Mouse (Mus musculus) right cerebral cortex, postnatal 14 days (tissue): ENCODE data around the gene Sell.
"Not testable (repeated sequence)": the region's sequence is repeated elsewhere in the genome, so short reads cannot be mapped to it uniquely, and the experiment has no call there.

Experiments
- DNase-seq: peaks from one replicate; pipeline ENCODE4 v3.0.0; 2022

Sell gene

DNA sequence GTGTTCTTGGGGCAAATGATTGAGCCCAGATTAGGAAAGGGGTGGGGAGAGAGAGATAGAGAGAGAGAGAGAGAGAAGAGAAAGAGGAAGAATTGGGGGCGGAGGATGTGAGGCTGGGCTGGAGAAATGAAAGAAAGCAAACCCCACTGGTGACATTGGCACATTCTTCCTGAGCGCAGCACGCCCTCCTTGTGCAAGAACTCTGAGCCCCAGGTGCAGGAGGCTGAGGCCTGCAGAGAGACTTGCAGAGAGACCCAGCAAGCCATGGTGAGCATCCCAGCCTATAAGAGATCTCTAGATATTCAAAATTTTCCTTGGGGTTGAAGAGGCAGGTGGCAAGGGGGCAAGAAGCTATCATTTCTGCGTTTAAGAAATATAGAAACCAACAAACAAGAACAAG is at the start of gene Sell:
TSS of gene Sell (plus strand) at position 58 of the 400 bp plus-strand sequence.
- no peak for DNase-seq

DNA sequence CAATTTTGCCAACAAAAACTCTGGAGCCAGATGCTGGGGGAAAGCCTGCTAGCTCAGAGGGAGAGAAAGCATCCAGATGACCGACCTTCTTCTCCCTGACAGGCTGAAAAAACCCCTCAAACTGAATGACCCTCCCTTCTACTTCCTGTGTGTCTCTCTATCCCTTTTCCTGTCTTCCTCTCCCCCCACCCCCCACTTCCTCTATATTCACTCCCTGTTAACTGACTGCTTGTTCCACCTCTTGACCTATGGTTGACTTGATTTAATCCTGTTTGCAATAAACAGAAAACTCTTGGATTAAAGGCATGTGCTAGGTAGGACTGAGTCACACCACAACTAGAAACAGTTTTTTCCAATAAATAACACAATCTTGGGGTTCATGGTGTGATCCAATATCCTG is 47.2 kb upstream of the Sell start:
- no peak for DNase-seq

DNA sequence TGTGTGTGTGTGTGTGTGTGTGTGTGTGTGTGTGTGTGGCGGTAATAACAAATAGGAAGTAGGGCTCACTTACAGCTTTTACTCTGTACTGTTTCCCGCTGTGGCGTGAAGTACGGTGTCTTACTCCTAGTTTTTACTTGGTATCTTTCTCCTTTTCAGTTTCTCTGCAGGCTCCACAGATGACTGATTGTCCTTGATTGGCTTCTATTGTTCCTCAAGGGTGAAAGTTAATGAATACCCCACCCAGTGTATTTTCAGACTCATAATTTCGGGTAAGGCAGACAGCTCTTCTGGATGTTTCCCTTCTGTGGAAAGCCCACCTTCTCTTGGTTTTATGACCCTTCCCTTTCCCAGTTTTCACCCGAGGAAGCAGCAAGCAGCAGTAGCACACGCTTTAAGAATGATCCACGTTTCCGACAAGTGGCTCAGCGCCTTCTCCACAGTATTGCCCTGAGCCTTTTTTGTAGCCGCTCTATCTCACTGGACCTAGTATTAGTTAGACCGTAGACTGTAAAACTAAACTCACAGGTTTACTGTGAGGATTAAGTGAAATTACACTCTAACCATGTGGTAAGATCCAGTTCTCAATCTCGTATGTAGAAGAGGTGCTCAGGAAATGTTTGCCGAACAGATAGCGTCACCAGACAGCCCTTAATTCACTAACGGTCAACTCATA is 43.4 kb upstream of the Sell start:
- no peak for DNase-seq

DNA sequence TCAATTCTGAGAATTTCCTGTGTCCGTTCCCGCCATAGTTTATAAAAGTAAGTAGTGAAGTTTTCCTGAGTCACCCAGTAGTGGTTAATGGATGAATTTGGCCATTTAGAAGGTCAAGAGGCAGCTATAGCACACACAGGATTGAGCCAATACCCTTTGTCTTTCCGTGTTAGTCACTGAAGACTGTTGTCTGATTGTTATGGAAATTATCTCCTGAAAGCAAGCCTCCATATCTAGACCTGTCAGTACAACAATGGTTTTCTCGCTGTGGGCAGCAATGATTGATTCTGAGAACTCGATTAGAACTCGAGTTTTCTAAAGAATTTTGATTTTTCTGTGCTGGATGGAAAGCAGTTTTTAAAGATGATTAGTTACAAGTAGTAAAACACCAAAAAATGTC is 42.0 kb upstream of the Sell start:
- DNase-seq, result no peak

DNA sequence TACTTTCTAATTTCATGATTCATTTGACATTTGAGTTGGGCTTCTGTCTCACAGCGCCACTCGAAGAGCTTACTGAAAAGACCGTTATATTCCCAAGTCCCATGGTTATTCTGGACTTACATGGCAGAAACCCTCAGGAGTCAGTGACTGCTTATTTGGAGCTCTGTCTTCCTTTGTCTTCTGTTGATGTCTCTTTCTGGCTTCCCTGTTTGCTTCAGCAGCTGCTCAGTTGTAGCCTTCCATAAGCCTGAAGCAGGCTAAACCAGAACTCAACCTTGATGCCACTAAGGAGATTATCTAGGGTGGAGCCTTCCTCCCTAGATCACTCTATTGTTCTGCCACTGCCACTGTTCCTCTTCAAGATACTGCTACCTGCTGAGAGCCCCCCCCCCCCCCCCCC is 41.0 kb upstream of the Sell start:
- DNase-seq, result not testable (repeated sequence)

DNA sequence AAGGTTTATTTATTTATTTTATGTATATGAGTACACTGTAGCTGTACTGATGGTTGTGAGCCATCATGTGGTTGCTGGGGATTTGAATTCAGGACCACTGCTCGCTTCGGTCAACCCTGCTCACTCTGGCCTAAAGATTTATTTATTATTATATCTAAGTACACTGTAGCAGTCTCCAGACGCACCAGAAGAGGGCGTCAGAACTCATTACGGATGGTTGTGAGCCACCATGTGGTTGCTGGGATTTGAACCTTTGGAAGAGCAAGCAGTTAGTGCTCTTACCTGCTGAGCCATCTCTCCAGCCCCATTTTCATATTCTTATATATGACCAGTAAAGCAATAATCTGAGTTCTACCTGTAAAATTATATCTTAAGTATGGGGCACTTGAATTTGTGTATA is 39.7 kb upstream of the Sell start:
- DNase-seq, result not testable (repeated sequence)

DNA sequence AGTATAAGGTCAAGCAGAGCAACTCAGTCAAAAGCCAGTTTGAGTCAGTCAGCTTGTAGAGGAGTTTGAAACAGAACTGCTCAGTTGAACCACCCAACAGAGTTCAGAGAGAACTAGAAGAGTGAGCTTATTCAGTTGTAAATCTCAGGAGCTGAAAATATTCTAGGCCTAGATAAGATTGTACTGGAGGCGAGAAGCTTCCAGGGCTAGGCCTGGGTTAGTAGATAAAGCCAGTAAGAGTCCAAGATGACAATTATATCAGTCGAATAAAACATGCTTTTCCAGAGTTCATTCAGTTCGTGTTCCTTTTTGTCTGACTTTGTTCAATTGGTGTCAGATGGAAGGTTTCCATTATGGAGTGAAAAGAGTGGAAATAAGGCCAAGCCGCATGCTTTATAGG is 36.1 kb upstream of the Sell start:
- no peak for DNase-seq

DNA sequence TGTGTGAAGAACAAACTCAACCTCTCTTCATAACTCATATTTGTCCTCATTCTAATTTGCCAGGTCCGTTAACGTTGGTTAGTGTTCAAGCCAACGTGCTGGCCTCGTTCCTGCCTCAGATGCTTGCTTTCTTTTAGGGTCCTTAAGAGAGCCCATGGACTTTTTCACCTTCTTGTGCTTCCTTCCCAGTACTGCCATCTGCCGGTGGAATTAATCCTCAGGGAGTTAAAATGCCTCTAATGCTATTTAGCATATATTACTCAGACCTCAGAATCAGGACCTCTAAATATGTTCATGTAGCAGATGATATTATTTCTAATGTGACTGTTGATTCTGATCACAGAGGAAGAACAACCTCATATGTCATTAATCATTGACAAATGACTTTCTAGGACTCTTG is 34.4 kb upstream of the Sell start:
- peak; percentile 16 for DNase-seq

DNA sequence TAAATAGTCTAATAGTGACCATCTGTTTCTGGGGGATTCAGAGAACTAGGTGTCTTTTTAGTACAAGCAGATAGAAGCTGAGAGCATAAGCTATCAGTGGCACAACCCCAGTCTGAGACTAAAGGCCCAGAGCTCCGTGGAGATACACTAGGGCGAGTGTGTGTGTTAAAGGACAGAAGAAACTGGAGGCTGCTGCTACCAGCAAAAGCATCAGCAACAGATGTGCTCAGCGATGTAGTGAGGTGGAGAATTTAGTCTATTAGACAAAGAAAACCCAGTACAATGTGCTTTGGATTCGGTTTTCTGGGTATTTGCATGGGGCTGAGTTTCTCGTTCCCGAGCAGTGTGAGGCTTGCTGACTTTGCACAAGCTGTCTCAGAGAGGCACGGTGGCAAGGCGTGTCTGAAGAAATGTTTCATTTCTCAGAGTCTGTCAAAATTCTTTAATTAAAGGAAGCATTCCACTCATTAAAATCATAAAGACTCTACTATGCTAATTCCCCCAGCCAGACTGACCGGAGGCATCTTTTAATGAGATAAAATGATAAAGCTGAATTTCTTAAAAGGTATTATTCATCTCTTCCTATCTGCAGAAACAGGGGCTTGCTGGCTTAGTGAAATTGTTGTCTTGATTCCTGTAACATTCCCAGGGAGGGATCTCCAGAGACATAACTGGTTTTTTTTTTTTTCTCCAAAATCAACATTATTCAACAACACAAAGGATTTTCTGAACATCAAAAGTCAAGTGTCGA is 21.2 kb upstream of the Sell start:
- DNase-seq, result no peak

DNA sequence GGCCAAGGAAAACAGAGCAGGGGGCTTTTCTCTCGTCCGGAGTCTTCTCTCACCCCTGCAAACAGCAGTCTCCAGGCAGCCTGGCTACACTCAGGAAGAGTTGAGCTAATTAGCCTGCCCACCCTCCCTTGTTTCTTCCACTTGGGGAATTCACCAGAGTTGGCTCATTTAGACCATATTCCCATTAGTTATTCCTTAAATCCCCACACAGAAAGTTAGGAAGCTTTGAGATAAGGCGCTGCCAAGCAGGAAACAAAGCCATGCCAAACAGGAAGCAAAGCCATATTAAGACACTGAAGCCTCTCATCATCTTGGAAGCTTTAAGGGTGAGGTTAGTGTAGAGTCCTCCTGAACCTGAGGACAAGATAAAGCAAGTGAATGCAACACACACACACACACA is 18.2 kb upstream of the Sell start:
- DNase-seq, result no peak

DNA sequence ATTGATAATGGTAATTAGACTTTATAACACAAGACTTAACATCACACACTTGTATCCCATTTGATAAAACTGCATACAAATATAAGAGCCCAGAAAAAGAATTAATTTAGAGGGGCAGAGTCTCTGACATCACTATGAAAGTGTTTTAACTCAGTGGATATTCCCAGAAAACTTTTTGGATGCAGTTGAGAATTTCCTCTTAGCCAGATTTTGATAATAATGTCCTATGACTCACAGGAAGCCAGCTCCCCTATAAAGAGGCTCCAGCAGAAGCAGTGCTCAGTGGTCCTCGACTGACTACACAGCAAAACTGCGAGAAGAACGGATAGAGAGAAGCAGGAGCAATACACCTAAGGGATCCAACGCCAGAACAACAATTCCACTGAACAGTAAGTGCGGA is 13.8 kb upstream of the Sell start, which contains the start of gene Sele:
TSS of gene Sele (plus strand) at position 301 of the 400 bp plus-strand sequence.
- no peak for DNase-seq

DNA sequence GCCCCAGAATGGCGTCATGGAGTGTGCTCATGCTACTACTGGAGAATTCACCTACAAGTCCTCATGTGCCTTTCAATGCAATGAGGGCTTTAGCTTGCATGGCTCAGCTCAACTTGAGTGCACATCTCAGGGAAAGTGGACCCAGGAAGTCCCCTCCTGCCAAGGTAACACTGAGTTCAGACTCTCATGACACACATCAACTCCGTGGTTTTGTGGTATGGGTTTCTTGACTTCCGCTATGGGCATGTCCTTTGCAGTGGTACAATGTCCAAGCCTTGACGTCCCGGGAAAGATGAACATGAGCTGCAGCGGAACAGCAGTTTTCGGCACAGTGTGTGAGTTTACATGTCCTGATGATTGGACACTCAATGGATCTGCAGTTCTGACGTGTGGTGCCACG is 8.2 kb upstream of the Sell start:
- DNase-seq, result no peak

DNA sequence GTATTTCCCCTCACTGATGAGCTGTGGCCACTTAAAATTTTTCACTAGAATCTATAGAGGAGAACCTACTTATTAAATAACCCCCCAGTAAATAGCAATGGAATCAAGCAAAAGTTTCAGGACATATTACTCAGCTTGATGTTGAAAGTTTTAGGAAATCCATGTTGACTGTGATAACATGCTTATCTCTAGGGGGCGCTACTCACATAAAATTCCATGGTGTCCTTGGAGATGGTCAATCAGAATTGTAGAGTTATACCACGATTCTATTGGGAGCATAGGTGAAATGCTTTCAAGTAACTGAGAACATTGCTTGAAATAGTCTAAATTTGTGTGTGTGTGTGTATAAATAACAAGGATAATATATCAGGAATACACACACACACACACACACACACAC is 7.0 kb upstream of the Sell start:
- no peak for DNase-seq

DNA sequence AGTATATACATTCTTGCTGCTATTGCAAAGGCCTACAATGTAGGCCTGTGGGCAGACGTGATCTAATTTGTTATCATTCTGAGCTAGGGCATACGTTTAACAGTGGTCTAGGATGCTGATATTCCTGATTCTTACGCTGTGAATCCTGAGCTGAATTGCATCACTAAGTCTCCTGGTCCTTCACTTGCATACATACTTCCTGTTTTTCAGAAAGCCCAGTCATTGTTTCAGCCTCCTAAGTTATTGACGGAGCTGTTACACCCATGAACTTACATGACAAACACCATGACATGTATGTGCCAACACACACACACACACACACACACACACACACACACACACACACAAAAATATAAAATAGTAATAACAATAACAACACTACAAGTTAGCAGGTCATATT is 1.7 kb upstream of the Sell start:
- no peak for DNase-seq

DNA sequence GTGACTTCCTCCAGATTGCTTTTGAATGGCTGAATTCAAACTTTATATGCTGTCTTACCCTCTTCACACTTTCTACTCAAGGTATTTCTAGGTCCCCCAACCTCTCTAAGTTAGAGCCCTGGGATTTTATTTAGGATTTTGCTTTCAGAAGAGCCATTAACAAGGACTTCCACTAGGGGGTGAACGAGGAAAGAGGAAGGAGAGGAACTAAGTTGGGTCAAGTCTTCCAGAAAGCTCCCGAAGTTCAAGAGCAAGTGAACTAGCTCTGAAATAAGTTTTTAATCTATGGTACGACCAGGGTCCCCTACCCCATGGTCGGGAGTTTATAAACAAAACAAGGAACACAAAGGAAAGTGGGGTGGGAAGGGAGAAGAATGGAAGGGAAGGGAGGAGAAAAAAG is 504 bp upstream of the Sell start:
- no peak for DNase-seq

DNA sequence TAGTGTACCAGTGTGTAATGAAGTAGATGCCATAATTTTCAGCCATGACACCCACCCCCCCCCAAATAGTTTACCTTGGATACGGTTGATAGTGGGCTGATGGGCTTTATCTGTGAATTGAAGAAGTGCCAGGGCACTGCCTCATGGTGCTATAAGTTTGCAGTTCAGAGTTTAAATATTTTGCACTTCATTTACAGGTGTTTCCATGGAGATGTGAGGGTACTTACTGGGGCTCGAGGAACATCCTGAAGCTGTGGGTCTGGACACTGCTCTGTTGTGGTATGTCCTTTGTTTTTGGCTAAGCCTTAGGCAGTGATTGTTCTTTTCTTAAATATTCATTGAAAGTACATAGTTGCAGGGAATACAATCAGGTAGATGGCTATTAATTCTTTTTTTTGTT is 1.1 kb downstream of the Sell start:
- no peak for DNase-seq

DNA sequence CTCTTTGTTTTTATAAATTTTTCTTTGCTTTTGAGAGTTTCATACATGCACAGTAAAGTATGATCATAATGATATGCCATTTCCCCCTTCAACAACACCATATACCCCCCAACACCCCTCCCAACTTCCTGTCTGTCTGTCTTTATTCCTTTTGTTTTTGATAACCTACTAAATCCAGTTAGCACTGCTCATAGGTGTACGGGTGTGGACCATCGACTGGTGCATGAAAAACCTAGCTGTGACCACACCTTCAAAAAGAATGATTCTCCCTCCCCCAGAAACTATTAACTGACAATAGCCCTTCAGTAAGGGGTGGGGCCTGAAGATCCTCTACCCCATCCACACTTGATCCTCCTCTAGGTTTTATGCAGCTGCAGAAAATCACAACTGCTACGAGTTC is 2.0 kb downstream of the Sell start:
- no peak for DNase-seq

DNA sequence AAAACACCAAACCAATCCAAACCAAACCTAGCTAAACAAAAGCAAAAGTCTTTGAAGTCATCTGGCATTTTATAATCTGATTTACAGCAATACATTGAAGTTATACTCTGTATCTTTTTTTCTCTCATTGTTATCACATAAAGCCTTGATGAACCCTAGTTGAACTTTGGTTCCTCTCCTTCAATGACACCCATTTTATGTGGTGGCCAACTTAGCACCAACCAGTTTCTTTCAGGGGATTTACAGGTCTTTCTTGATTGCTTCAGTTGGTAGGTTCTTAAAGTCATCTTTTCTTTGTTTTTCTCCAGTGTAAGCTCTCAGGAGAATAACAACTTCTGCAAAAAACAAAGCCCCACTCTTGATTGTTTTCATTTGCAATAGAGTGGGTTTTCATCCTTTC is 7.5 kb downstream of the Sell start:
- DNase-seq, result no peak

DNA sequence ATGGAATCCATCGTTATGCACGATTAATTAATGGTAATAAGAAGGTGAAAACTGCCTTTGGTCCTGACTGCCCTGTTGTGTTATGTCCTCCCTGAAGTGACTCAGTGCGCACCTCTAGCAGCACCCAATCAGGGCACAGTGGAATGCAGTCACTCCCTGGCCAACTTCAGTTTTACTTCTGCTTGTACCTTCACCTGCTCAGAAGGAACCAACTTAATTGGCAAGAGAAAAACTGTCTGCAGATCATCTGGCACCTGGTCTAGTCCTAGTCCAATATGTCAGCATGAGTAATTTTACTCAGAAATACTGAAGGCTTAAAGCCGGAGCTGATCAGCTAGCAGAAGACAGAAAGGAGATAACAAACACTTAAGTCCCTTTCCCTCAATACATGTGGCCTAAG is 8.7 kb downstream of the Sell start:
- DNase-seq, result no peak

DNA sequence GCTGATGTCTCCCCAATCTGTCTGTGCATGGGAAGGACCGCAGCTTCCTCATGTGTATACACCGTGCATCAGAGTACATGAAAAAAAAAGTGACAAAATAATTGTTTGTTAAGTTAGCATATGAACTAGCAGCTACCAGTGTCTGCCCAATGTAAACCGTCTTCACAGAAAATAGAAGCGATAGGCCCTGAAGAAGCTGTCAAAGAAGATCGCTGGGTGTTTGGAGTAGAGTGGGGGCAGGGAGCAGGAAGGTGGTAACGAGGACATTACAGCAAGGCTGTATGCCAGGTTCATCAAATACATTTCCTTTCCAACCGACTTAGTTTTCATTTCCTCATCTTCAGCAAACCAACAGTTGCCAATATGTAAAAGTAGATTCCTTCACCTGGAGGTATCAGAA is 9.3 kb downstream of the Sell start:
- DNase-seq, result no peak

DNA sequence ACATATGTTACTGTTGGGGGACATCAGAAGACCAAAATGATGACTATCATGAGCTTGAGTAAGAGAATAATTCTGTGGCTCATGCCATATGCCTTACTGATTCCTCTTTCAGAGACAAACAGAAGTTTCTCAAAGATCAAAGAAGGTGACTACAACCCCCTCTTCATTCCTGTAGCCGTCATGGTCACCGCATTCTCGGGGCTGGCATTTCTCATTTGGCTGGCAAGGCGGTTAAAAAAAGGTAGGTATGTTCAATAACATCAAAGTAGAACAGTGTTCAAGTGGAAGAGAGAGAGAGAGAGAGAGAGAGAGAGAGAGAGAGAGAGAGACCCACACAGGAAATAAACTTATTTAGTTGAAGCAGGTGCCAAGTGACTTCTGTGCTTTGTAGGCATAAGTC is 10.2 kb downstream of the Sell start:
- no peak for DNase-seq

DNA sequence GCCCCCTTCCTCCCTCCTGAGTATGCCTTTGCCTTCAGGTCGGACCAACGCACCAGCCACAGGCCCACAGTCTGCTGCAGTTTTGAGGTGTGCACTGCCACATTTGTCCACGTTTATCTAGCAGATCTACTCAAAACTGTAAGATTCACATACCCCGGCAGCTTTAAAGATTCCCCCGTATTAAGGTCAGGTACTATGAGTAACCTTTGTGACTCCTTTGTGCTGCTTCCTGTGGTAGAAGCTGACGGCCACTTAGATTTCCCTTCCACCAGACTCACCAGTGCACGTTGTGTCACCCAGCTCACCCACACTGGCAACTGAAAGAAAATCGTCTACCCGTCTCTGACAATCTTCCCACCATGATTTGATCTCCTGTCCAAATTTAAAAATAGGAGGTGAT is 11.3 kb downstream of the Sell start:
- DNase-seq, result no peak

DNA sequence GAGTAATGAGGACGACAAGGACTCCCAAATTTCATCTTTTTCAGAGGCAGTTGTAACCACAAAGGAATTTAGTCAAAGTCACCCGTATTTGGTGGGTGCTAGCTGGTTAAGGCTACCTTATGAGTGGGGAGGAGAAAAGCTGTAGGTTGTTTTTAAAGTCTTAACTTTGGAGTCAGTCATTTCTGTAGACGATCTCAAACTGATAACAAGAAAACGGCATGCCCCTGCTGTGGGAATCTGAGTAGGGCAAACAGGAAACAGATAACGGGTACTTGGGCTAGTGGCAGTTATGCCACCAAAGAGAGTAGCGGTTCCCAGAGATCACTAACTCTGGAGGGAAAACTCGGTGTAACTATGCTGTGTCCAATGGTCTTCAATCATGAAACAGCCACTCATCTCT is 12.0 kb downstream of the Sell start:
- no peak for DNase-seq

DNA sequence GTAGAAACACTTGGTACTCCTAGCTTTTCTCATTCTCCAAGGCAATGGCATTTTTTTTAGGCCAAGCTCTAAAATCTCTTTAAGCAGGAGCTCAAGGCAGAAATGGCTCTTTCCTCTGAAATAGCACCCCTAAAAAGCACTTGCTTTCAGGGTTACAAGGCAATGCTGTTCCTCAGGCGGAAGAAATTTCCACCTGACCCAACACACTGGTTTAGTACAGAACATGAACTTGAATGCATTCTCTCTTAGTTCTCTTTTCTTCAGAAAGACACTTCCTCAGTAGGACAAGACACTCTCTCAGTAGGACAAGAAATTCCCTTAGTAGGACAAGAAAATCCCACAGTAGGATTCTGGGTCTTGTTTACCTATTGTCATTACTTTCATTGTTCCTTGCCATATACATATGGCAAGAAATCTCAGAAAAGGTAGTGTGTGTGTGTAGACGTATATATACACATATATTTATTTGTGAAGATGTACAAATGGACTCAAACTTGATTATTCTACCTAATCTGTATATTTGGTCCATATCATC is 12.9 kb downstream of the Sell start:
- no peak for DNase-seq

DNA sequence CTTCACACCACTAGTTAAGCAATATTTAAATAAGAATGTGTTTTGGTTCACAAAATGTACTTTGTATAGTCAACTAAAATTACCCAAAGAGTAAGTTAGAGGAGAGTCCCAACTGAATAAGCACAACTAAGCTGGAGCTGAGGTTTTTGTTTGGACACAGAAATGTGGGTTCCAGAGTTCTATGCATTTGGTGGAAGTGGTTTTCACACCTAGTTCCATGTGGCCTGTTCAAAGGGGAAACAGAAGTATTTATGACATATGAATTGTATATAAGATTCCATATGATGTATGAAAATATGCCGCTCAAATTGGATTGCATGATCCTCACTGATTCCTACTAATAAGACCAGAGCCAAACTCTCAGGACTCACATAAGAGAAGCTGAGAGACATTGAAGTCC is 13.6 kb downstream of the Sell start:
- DNase-seq, result no peak
